Mouse (Mus musculus) kidney, postnatal 4 days (tissue): ENCODE measurements around the gene Btbd35f24.
"Not testable (repeated sequence)": the region's sequence is repeated elsewhere in the genome, so short reads cannot be mapped to it uniquely, and the experiment has no call there.

Experiments used
- DNase-seq, 2 experiments: peaks; one replicate each; pipeline ENCODE4 v3.0.0; 2021; ENCODE audit warnings: mixed read lengths in 2 of 2

Btbd35f24 gene

DNA sequence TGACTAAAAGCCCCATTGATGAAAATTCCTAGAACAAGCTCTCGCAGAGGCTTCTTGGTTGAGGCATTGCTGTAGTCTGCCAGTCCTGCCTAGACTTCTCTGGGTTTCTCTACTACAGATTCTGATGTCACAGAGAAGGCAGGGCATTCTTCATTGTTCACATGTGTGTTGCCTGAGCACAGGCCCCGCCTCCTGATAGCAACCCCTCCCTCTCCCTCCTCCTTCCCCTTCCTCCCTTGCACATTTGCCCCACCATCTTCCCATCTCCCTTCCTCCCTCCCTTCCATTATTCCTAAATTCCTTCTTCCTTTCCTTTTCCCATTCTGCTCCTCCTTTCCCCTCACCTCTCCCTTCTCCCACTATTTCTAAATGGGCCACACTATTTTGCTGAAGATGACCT lies at the start of gene Btbd35f24:
Gene Btbd35f24 (minus strand): TSS at position 101 of the 400 bp plus-strand sequence.
- not testable (repeated sequence) for DNase-seq
